Mouse (Mus musculus) CD4-positive, CD25-positive, alpha-beta regulatory T cell, adult 9 weeks (primary cell): ENCODE measurements around the gene Midn. TPM values are rescaled to one million over a fixed set of nuclear protein-coding genes. Genes with fewer than 3 reads are reported as not detected.

Experiments
- polyA plus RNA-seq: library from polyadenylated mRNA; unstranded; fragments of 100-300 nt; shearing (Covaris generic); gene quantifications from one replicate; pipeline ENCODE4 v1.2.1, GENCODE M21; 2017

Midn gene
- 1.5 TPM for polyA plus RNA-seq

DNA sequence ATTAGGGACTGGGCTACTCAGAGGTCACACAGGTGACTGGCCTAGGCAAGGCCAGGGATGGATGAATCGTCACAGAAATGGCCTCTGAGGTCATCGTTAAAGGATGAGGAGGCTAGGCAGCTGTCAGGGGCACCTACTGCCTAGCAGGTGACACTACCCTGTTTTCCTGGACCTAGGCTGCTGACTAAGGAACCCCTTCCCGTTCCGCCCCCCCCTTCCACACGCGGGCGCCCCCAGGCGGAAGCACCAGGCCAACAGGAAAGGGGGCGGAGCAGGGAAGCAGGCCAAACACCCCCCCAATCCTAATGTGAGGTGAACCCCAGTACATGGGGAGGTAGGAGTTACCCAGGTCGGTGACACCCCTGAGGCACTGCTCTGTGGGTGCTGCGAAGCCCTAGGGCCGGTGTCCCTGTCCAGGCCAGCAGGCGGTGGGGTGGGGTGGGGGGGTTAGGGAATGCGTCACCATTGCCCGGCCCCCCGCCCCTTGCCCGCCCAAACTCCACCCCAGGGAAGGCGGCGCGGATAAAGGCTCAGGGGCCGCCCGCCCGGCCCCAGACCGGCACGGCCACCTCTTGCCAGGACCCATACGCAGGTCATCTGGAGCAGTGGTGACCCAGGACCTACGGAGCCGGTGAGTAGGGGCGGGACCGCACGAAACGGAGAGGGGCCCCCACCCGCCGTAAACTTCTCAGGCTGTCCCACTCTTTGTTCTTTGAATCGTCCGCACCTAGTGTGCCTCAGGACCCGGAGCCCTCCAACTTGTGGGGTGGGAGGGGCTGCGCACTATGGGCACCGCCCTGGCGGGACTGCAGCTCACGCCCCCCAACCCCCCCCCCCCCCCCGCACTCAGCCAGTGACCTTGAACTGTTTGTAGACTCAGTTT is at the start of gene Midn:
Midn (plus strand) TSS at position 554 of the 883 bp plus-strand sequence.

DNA sequence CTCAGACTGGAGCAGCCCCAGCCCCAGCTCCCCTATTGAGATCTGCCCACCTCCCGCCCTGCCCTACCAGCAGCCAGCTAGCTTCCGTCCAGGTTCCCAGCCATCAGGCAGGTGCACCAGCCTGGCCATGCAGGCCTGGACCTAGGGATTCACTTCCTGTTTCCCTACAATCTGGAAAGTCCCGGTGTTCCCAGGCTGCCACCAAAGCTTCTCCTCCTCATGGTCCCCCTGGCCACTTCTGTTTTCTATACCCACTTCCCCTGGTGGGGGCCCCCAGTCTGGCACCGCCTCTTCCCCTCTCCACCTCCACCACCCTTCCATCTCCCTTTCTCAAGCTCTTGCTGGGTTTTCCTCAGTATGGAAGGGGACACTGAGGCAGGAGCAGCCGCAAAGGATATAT is 42.6 kb upstream of the Midn start, which contains the start of gene Sbno2:
Sbno2 (minus strand) TSS at position 112 of the 400 bp plus-strand sequence.

DNA sequence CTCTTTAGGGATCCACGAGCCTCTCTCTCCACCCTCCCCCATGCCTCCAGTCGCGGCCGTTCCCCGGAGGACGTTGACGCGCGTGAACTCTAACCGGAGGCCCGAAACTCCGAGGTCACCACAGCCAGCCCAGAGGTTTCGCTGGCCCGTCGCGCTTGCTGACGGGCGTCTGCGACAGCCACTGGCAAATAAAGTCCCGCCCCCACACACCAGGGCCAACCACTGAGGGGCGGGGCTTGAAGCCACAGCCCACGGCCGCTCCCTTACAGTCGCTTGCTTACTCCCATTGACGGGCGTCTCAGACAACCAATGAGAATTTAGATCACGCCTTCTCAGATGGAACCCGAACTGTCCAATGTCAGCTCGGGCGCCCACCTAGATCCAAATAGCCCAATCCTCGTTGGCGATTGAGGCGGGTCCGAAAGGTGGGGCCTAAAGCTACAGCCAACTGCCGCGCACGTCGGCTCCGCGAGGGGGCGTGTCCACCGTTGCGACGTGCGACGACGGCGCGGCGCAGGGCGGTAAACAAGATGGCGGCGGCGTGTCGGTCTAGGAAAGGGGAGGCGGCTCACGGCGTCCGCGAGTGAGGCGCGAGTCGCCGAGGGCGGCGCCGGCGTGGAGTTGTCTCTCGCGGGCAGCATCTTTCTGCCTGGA is 32.7 kb upstream of the Midn start, which contains the start of gene Stk11:
Stk11 (plus strand) TSS at position 514 of the 654 bp plus-strand sequence.

DNA sequence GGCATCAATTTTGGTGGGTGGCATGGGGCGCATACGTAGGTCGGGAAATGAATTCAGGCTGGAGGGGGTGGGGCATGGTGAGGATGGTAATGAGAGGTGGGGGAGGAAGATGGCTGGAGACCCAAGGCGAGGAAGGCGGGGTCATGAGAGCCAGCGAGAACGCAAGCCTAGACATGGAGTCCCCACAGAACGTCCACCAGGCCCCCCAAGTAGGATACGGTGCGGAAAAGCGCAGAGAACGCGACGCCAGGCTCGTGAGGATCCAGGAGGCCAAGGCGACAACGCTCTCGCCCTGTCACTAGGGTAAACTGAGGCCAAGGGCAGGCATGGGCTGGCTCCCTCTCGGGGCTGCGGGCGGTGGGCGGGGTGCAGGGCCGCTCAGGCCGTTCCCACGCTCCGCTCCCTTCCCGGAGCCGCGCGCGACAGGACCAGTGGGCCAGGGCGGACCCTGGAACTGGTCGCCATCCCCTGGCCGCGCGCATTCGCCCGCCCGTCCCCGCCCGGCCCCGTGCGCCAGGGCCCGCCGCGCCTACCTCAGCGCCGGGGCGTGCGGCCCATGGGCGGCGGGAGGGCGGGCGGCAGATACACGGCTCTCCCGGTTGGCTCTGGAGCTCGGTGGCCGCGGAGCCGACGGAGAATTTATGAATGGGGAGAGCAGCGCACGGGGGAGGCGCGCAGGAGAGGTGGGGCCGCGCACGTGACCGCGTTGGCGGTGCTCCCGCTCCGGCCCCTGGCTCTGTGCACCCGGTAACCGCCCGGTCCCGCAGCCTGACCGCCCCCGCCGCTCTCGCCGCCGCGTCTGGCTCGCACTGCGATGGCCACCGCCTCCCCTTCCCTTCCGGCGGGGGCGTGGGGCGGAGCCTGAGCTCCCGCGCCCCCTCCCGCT is 9.3 kb upstream of the Midn start, which contains the start of gene Atp5d:
Atp5d (plus strand) TSS at position 80 of the 886 bp plus-strand sequence.

DNA sequence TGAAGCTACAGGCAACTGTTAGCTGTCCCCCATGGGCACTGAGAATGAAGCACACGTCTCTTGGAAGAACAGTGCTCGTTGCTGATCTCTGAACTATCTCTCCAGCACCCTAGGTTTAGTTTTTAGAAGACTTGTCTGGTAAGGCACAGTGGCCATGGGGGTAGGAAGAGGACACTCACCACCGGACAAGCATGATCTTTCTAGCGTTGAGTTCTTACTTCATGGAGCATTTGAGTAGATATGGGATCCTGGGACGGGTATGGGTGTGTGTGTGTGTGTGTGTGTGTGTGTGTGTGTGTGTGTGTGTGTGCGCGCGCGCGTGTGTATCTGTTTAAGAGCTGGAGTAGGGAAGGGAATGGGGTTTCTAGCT is 7.4 kb upstream of the Midn start, which contains the start of gene Cbarp:
Cbarp (minus strand) TSS at position 170 of the 370 bp plus-strand sequence.

DNA sequence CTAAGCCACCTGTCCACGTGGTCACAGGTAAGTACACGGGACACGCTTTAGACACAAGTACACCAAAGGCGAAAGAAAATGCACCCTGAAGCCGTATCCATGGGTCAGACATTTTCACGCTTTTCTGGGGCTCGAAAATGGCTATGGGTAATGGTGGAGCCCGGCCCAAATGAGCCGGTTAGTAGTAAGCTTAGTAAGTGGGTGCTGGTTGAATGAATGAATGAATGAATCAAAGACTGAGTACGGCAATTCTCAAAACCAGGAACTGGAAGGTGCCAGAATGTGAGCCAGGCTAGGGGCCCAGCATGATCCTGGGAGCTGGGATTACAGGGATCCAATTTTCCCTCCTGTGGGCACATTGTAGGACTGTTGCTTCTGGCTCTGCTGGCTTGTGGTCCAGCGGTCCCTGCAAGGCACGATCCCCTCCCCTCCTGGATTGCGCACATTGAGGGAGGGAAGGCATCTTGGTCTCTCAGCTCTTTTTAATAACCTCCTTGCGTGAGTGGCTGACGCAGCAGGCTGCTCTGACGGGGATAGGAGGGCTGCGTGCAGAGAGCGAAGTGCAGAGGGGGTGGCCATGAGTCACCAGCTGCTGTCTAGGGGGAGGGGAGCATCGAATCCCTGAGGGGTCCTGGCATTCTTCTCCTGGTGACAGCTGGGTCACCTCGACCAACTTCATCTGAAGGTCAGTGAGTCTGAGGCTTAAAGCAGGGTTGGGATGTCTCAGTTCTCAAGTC is 17.5 kb downstream of the Midn start, which contains the start of gene Cirbp:
Cirbp (plus strand) TSS at position 594 of the 737 bp plus-strand sequence.

DNA sequence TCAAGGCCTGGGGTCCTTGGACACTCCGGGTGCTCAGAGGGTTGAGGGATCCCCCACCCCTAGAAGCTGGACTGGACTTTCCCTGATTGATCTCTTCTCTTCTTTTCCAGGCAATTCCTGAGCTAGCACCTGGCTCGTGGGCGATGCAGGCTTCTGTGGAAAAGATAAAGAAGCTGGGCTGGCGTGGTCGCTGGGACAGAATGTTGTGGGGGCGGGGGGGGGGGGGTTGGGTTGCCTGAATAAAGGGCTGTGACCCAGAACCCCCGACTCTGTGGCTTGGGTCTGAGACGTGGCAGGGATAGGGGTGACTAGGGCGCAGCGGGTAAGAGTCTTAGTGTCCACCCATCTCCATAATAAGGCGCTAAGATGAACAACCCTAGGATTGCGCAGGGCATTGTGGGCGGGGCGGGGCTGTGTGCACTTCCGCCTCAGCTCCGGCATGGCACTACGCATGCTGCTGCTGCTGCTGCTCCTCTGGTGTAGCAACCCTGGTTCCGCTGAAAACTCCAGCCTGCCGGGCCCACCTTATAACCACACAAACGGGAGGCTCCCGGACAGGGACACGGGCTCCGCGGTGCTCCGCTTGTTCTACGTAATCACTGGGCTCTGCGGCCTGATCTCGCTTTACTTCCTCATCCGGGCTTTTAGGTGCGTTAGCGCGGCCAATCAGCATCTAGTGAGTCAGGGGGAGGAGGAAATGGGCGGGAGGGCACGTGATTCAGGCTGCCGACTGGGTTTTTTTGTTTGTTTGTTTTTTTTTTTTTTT is 24.6 kb downstream of the Midn start, which contains the start of gene 1600002K03Rik:
1600002K03Rik (plus strand) TSS at position 418 of the 766 bp plus-strand sequence.

DNA sequence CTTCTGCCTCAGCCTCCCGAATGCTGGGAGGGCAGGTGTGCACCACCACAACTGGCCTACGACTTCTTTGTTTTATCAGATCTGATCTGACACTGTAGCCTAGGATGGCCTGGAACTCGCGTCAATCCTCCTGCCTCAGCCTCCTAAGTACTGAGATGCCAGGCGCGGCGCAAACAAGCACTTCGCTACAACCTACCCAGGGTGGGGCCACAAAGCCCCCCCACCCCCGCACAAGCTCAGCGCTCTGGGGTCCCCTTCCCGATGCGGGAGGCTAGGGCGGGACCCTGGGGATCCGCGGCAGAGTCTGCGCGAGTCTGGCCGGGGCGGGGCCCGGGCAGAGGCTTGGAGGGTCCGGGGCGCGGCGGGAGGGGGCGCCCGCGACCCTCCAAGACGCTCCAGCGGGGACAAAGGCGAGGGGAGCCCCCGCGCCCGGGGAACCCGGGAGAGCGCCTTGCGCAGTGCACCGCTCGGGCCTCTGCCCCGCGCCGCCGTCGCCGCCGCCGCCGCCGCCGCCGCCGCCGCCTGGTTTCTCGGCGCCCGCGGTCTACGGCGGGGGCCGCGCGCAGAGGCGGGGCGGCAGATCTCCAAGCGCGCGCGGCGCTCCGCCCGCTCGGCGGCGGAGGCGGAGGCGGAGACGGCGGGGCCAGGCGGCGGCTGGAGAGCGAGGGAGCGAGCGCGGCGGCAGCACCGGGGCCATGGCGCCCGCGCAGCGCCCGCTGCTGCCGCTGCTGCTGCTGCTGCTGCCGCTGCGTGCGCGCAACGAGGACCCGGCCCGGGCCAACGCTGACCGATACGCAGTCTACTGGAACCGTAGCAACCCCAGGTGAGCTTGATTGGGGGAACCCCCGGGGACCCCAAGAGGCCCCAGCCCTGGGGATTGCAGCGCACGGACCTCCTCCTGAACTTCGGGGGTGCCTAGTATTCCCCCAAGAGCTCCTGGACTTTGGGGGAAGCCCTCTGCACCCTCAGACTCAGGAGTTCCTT is 31.3 kb downstream of the Midn start, which contains the start of gene Efna2:
Efna2 (plus strand) TSS at position 415 of the 984 bp plus-strand sequence.

Other genes starting within 250 kb of the Midn start
- gene Med16, start 239.3 kb upstream of the Midn start, polyA plus RNA-seq = 18.3 TPM
- gene Gm26602, start 237.4 kb upstream of the Midn start, polyA plus RNA-seq = 3.7 TPM
- gene Kiss1r, start 231.3 kb upstream of the Midn start, polyA plus RNA-seq = 0.24 TPM
- 205 TPM for gene R3hdm4, start 227.1 kb upstream of the Midn start, polyA plus RNA-seq
- 7.4 TPM for gene Arid3a, start 221.2 kb upstream of the Midn start, polyA plus RNA-seq
- gene Wdr18, start 188.1 kb upstream of the Midn start, polyA plus RNA-seq = 79.7 TPM
- 0.22 TPM for gene Grin3b, start 177.6 kb upstream of the Midn start, polyA plus RNA-seq
- 3.8 TPM for gene Tmem259, start 163.9 kb upstream of the Midn start, polyA plus RNA-seq
- 1,134 TPM for gene Cnn2, start 159.7 kb upstream of the Midn start, polyA plus RNA-seq
- 62.4 TPM for gene Abca7, start 151.8 kb upstream of the Midn start, polyA plus RNA-seq
- 911 TPM for gene Arhgap45, start 131.6 kb upstream of the Midn start, polyA plus RNA-seq
- 250 TPM for gene Polr2e, start 108.5 kb upstream of the Midn start, polyA plus RNA-seq
- gene Gpx4, start 101.1 kb upstream of the Midn start, polyA plus RNA-seq = 504 TPM
- gene Sbno2, start 42.7 kb upstream of the Midn start, polyA plus RNA-seq = 71.4 TPM
- 10.0 TPM for gene Stk11, start 32.5 kb upstream of the Midn start, polyA plus RNA-seq
- 362 TPM for gene Atp5d, start 9.6 kb upstream of the Midn start, polyA plus RNA-seq
- 2.3 TPM for gene Cbarp, start 7.4 kb upstream of the Midn start, polyA plus RNA-seq
- gene Cirbp, start 17.7 kb downstream of the Midn start, polyA plus RNA-seq = 293 TPM
- 32.8 TPM for gene 1600002K03Rik, start 24.7 kb downstream of the Midn start, polyA plus RNA-seq
- gene Efna2, start 31.2 kb downstream of the Midn start, polyA plus RNA-seq = 0.38 TPM
- 130 TPM for gene Mum1, start 78.2 kb downstream of the Midn start, polyA plus RNA-seq
- 347 TPM for gene Ndufs7, start 100.8 kb downstream of the Midn start, polyA plus RNA-seq
- gene Gamt, start 112.7 kb downstream of the Midn start, polyA plus RNA-seq = 1.8 TPM
- 40.9 TPM for gene Dazap1, start 113.2 kb downstream of the Midn start, polyA plus RNA-seq
- 1,130 TPM for gene Rps15, start 144.2 kb downstream of the Midn start, polyA plus RNA-seq
- gene Apc2, start 147.7 kb downstream of the Midn start, polyA plus RNA-seq = 0.33 TPM
- 91.4 TPM for gene 2310011J03Rik, start 172.3 kb downstream of the Midn start, polyA plus RNA-seq
- 26.0 TPM for gene Pcsk4, start 181.2 kb downstream of the Midn start, polyA plus RNA-seq
- gene Reep6, start 181.7 kb downstream of the Midn start, polyA plus RNA-seq = not detected
- gene Adamtsl5, start 200.1 kb downstream of the Midn start, polyA plus RNA-seq = not detected
- gene Plk5, start 208.2 kb downstream of the Midn start, polyA plus RNA-seq = not detected
- 0.21 TPM for gene Mex3d, start 239.4 kb downstream of the Midn start, polyA plus RNA-seq